Mouse (Mus musculus): ENCODE results near the gene Olfr718-ps1. TPM values are rescaled to one million over a fixed set of nuclear protein-coding genes. Genes with fewer than 3 reads are reported as not detected.

Olfr718-ps1 gene
- polyA plus RNA-seq, 1 experiment from 2014 or later: not detected

Small RNA genes lying within 50 kb of the gene (microRNA-seq; reads per million reads assigned to microRNA genes)
- not detected for gene Gm44405

Other genes with a start within 250 kb of the Olfr718-ps1 start
- 14,659 and 15,131 TPM in 2 replicates for gene Actb, start 240.8 kb downstream of the Olfr718-ps1 start, polyA plus RNA-seq (2015; fragmentation: Nextera tagmentation; extraction: Ambion mirVana)
- gene Fscn1, start 187.2 kb downstream of the Olfr718-ps1 start, polyA plus RNA-seq (2015; fragmentation: Nextera tagmentation; extraction: Ambion mirVana): 161 and 176 TPM in 2 replicates
- gene Rnf216, start 34.6 kb downstream of the Olfr718-ps1 start, polyA plus RNA-seq (2015; fragmentation: Nextera tagmentation; extraction: Ambion mirVana): 35.1 and 35.6 TPM in 2 replicates
- 9.3 and 10.3 TPM in 2 replicates for gene Rbak, start 33.2 kb upstream of the Olfr718-ps1 start, polyA plus RNA-seq (2015; fragmentation: Nextera tagmentation; extraction: Ambion mirVana)
- not detected in 2 replicates for gene Spdye4b, start 33.4 kb upstream of the Olfr718-ps1 start, polyA plus RNA-seq (2015; fragmentation: Nextera tagmentation; extraction: Ambion mirVana)
- gene Spdye4a, start 79.3 kb upstream of the Olfr718-ps1 start, polyA plus RNA-seq (2015; fragmentation: Nextera tagmentation; extraction: Ambion mirVana): not detected in 2 replicates
- 11.3 and 12.9 TPM in 2 replicates for gene Zfp12, start 87.6 kb upstream of the Olfr718-ps1 start, polyA plus RNA-seq (2015; fragmentation: Nextera tagmentation; extraction: Ambion mirVana)
- 0.60 and 0.74 TPM in 2 replicates for gene Zfp316, start 122.4 kb upstream of the Olfr718-ps1 start, polyA plus RNA-seq (2015; fragmentation: Nextera tagmentation; extraction: Ambion mirVana)
- 0.10 TPM in 1 of 2 replicates, not detected in the other for gene Zfp853, start 146.0 kb upstream of the Olfr718-ps1 start, polyA plus RNA-seq (2015; fragmentation: Nextera tagmentation; extraction: Ambion mirVana)
- 24.4 and 26.1 TPM in 2 replicates for gene E130309D02Rik, start 167.8 kb upstream of the Olfr718-ps1 start, polyA plus RNA-seq (2015; fragmentation: Nextera tagmentation; extraction: Ambion mirVana)
- gene Zdhhc4, start 181.7 kb upstream of the Olfr718-ps1 start, polyA plus RNA-seq (2015; fragmentation: Nextera tagmentation; extraction: Ambion mirVana): 63.6 and 71.9 TPM in 2 replicates
- 2.9 and 4.5 TPM in 2 replicates for gene Grid2ip, start 209.8 kb upstream of the Olfr718-ps1 start, polyA plus RNA-seq (2015; fragmentation: Nextera tagmentation; extraction: Ambion mirVana)